Mouse (Mus musculus): ENCODE measurements around the gene Tbr1. TPM values are rescaled to one million over a fixed set of nuclear protein-coding genes. Genes with fewer than 3 reads are reported as not detected.

Gene Tbr1
- polyA plus RNA-seq (2012; rRNA removed): not detected in 2 replicates

GRCm38 (mm10) chr2:61802656-61803251 lies at the start of gene Tbr1:
Gene Tbr1, plus strand, starts transcription at chr2:61802930.
- no peak for DNase-seq (ENCODE audit: low read depth)

GRCm38 (mm10) chr2:61754989-61755388 lies 47.7 kb upstream of the Tbr1 start:
- DNase-seq (ENCODE audit: low read depth): no peak

GRCm38 (mm10) chr2:61759234-61759855 lies 43.4 kb upstream of the Tbr1 start:
- no peak for DNase-seq (ENCODE audit: low read depth)

GRCm38 (mm10) chr2:61760044-61760443 lies 42.7 kb upstream of the Tbr1 start:
- DNase-seq (ENCODE audit: low read depth): no peak

GRCm38 (mm10) chr2:61764470-61765105 lies 38.1 kb upstream of the Tbr1 start:
- no peak for DNase-seq (ENCODE audit: low read depth)

- no peak for DNase-seq (ENCODE audit: low read depth)
Measured at GRCm38 (mm10) chr2:61765526-61765925, 37.2 kb upstream of the Tbr1 start.

GRCm38 (mm10) chr2:61780794-61781193 lies 21.9 kb upstream of the Tbr1 start:
- no peak for DNase-seq (ENCODE audit: low read depth)

- DNase-seq (ENCODE audit: low read depth): no peak
Measured at GRCm38 (mm10) chr2:61794960-61795359, 7.8 kb upstream of the Tbr1 start.

GRCm38 (mm10) chr2:61798048-61798447 lies 4.7 kb upstream of the Tbr1 start:
- DNase-seq (ENCODE audit: low read depth): no peak

- no peak for DNase-seq (ENCODE audit: low read depth)
Measured at GRCm38 (mm10) chr2:61803443-61804367, 975 bp downstream of the Tbr1 start.

GRCm38 (mm10) chr2:61804382-61804840 lies 1.7 kb downstream of the Tbr1 start:
- no peak for DNase-seq (ENCODE audit: low read depth)

- DNase-seq (ENCODE audit: low read depth): no peak
Measured at GRCm38 (mm10) chr2:61804841-61805540, 2.3 kb downstream of the Tbr1 start.

GRCm38 (mm10) chr2:61805541-61806345 lies 3.0 kb downstream of the Tbr1 start:
- no peak for DNase-seq (ENCODE audit: low read depth)

GRCm38 (mm10) chr2:61806346-61806825 lies 3.7 kb downstream of the Tbr1 start:
- DNase-seq (ENCODE audit: low read depth): no peak

GRCm38 (mm10) chr2:61807151-61807550 lies 4.4 kb downstream of the Tbr1 start:
- DNase-seq (ENCODE audit: low read depth): no peak

GRCm38 (mm10) chr2:61807781-61808180 lies 5.1 kb downstream of the Tbr1 start:
- no peak for DNase-seq (ENCODE audit: low read depth)

GRCm38 (mm10) chr2:61808776-61809175 lies 6.0 kb downstream of the Tbr1 start:
- no peak for DNase-seq (ENCODE audit: low read depth)

- DNase-seq (ENCODE audit: low read depth): no peak
Measured at GRCm38 (mm10) chr2:61809381-61809780, 6.7 kb downstream of the Tbr1 start.

- DNase-seq (ENCODE audit: low read depth): no peak
Measured at GRCm38 (mm10) chr2:61810751-61811150, 8.0 kb downstream of the Tbr1 start.

GRCm38 (mm10) chr2:61811163-61811506 lies 8.4 kb downstream of the Tbr1 start:
- DNase-seq (ENCODE audit: low read depth): no peak

Measured in gonadal fat pad, adult 2 months (tissue).